Mouse (Mus musculus): ENCODE measurements around the gene Camta1. TPM values are rescaled to one million over a fixed set of nuclear protein-coding genes. Genes with fewer than 3 reads are reported as not detected.

Camta1 gene
- polyA plus RNA-seq, 1 experiment from 2014 or later: 93.9 TPM

- no peak overlapping the region for H3K9ac ChIP-seq (ENCODE audit: low read depth, low read length)
- ATAC-seq (replicated peaks; ENCODE audit: low FRiP score): no peak
- 83% methylated on average over 22 of the region's 22 CpGs for WGBS
Measured at GRCm38 (mm10) chr4:151401685-151402397, 459.8 kb downstream of the Camta1 start.

GRCm38 (mm10) chr4:151396536-151396935, 465.1 kb downstream of the Camta1 start:
- Histone ChIP-seq H3K27ac (ENCODE audit: low read depth, low read length) (no peak overlapping the region), H3K36me3 (ENCODE audit: control insufficient read depth, insufficient read depth, low read length) (no peaks in the 10 kb centered on the region), H3K9me3 (ENCODE audit: control insufficient read depth, low read length) (no peaks in the 10 kb centered on the region), H3K9ac (ENCODE audit: low read depth, low read length) (no peak overlapping the region), H3K4me1 (replicated peaks; ENCODE audit: control insufficient read depth, insufficient read depth, low read length) (no peaks in the 10 kb centered on the region), H3K27me3 (replicated peaks; ENCODE audit: control insufficient read depth, insufficient read depth, low read length) (no peaks in the 10 kb centered on the region), H3K4me2 (no peak overlapping the region), H3K4me3 (ENCODE audit: low read depth, low read length) (no peak overlapping the region)
- WGBS: 80% methylated on average over 7 of the region's 7 CpGs
- ATAC-seq (replicated peaks; ENCODE audit: low FRiP score): no peak
- DNase-seq (ENCODE audit: low spot score): no peak

More at GRCm38 (mm10) chr4:151401685-151402397, 459.8 kb downstream of the Camta1 start:
- no peaks in the 10 kb centered on the region for H3K9me3 ChIP-seq (ENCODE audit: control insufficient read depth, low read length)
- H3K27me3 ChIP-seq (replicated peaks; ENCODE audit: control insufficient read depth, insufficient read depth, low read length): no peaks in the 10 kb centered on the region
- no peaks in the 10 kb centered on the region for H3K36me3 ChIP-seq (ENCODE audit: control insufficient read depth, insufficient read depth, low read length)
- no peaks in the 10 kb centered on the region for H3K4me1 ChIP-seq (replicated peaks; ENCODE audit: control insufficient read depth, insufficient read depth, low read length)
- H3K4me2 ChIP-seq: no peak overlapping the region
- no peak for DNase-seq (ENCODE audit: low spot score)
- no peak overlapping the region for H3K27ac ChIP-seq (ENCODE audit: low read depth, low read length)
- no peak overlapping the region for H3K4me3 ChIP-seq (ENCODE audit: low read depth, low read length)

GRCm38 (mm10) chr4:151389345-151389744, 472.3 kb downstream of the Camta1 start:
- DNase-seq (ENCODE audit: low spot score) (no peak), ATAC-seq (replicated peaks; ENCODE audit: low FRiP score) (no peak)
- H3K4me2 ChIP-seq: no peak overlapping the region
- no peak overlapping the region for H3K27ac ChIP-seq (ENCODE audit: low read depth, low read length)
- H3K4me1 ChIP-seq (replicated peaks; ENCODE audit: control insufficient read depth, insufficient read depth, low read length): 0 out of 2 replicates have a peak, but pooled peaks cover 2% of the 10 kb centered on the region
- no peaks in the 10 kb centered on the region for H3K9me3 ChIP-seq (ENCODE audit: control insufficient read depth, low read length)
- WGBS: 83% methylated on average over 11 of the region's 11 CpGs
- H3K9ac ChIP-seq (ENCODE audit: low read depth, low read length): no peak overlapping the region
- H3K27me3 ChIP-seq (replicated peaks; ENCODE audit: control insufficient read depth, insufficient read depth, low read length): 0 out of 2 replicates have a peak, but pooled peaks cover 5% of the 10 kb centered on the region
- no peak overlapping the region for H3K4me3 ChIP-seq (ENCODE audit: low read depth, low read length)
- no peaks in the 10 kb centered on the region for H3K36me3 ChIP-seq (ENCODE audit: control insufficient read depth, insufficient read depth, low read length)

GRCm38 (mm10) chr4:151386701-151387451, 474.8 kb downstream of the Camta1 start:
- H3K4me1 ChIP-seq (replicated peaks; ENCODE audit: control insufficient read depth, insufficient read depth, low read length): 0 out of 2 replicates have a peak, but pooled peaks cover 2% of the 10 kb centered on the region
- H3K36me3 ChIP-seq (ENCODE audit: control insufficient read depth, insufficient read depth, low read length): no peaks in the 10 kb centered on the region
- ATAC-seq (replicated peaks; ENCODE audit: low FRiP score): no peak
- H3K27me3 ChIP-seq (replicated peaks; ENCODE audit: control insufficient read depth, insufficient read depth, low read length): 0 out of 2 replicates have a peak, but pooled peaks cover 5% of the 10 kb centered on the region
- H3K4me3 ChIP-seq (ENCODE audit: low read depth, low read length): peak overlapping the region; percentile 30
- H3K9me3 ChIP-seq (ENCODE audit: control insufficient read depth, low read length): no peaks in the 10 kb centered on the region
- whole genome bisulfite sequencing: 2% methylated on average over 24 of the region's 24 CpGs
- no peak overlapping the region for H3K27ac ChIP-seq (ENCODE audit: low read depth, low read length)
- H3K4me2 ChIP-seq: peak overlapping the region; percentile 53
- no peak overlapping the region for H3K9ac ChIP-seq (ENCODE audit: low read depth, low read length)
- no peak for DNase-seq (ENCODE audit: low spot score)

GRCm38 (mm10) chr4:151385985-151386700, 475.5 kb downstream of the Camta1 start:
- no peak for ATAC-seq (replicated peaks; ENCODE audit: low FRiP score)
- Histone ChIP-seq H3K4me2 (peak overlapping the region; percentile 53), H3K4me3 (ENCODE audit: low read depth, low read length) (no peak overlapping the region)

GRCm38 (mm10) chr4:151377731-151378130, 483.9 kb downstream of the Camta1 start:
- no peaks in the 10 kb centered on the region for H3K9me3 ChIP-seq (ENCODE audit: control insufficient read depth, low read length)
- H3K27ac ChIP-seq (ENCODE audit: low read depth, low read length): no peak overlapping the region
- ATAC-seq (replicated peaks; ENCODE audit: low FRiP score) (no peak), DNase-seq (ENCODE audit: low spot score) (no peak)
- no peaks in the 10 kb centered on the region for H3K4me1 ChIP-seq (replicated peaks; ENCODE audit: control insufficient read depth, insufficient read depth, low read length)
- H3K27me3 ChIP-seq (replicated peaks; ENCODE audit: control insufficient read depth, insufficient read depth, low read length): no peaks in the 10 kb centered on the region
- H3K9ac ChIP-seq (ENCODE audit: low read depth, low read length): no peak overlapping the region
- WGBS: 35% methylated on average over 1 of the region's 1 CpGs
- H3K4me2 ChIP-seq: no peak overlapping the region
- no peaks in the 10 kb centered on the region for H3K36me3 ChIP-seq (ENCODE audit: control insufficient read depth, insufficient read depth, low read length)
- no peak overlapping the region for H3K4me3 ChIP-seq (ENCODE audit: low read depth, low read length)

More at GRCm38 (mm10) chr4:151385985-151386700, 475.5 kb downstream of the Camta1 start:
- no peak for DNase-seq (ENCODE audit: low spot score)
- Histone ChIP-seq H3K36me3 (ENCODE audit: control insufficient read depth, insufficient read depth, low read length) (no peaks in the 10 kb centered on the region), H3K27me3 (replicated peaks; ENCODE audit: control insufficient read depth, insufficient read depth, low read length) (0 out of 2 replicates have a peak, but pooled peaks cover 5% of the 10 kb centered on the region), H3K27ac (ENCODE audit: low read depth, low read length) (no peak overlapping the region), H3K4me1 (replicated peaks; ENCODE audit: control insufficient read depth, insufficient read depth, low read length) (0 out of 2 replicates have a peak, but pooled peaks cover 2% of the 10 kb centered on the region), H3K9ac (ENCODE audit: low read depth, low read length) (no peak overlapping the region), H3K9me3 (ENCODE audit: control insufficient read depth, low read length) (no peaks in the 10 kb centered on the region)
- 15% methylated on average over 12 of the region's 12 CpGs for WGBS

GRCm38 (mm10) chr4:151376234-151376633, 485.4 kb downstream of the Camta1 start:
- H3K4me3 ChIP-seq (ENCODE audit: low read depth, low read length): no peak overlapping the region
- H3K4me2 ChIP-seq: no peak overlapping the region
- no peak for DNase-seq (ENCODE audit: low spot score)
- no peak overlapping the region for H3K9ac ChIP-seq (ENCODE audit: low read depth, low read length)
- H3K27me3 ChIP-seq (replicated peaks; ENCODE audit: control insufficient read depth, insufficient read depth, low read length): no peaks in the 10 kb centered on the region
- no peak overlapping the region for H3K27ac ChIP-seq (ENCODE audit: low read depth, low read length)
- no peak for ATAC-seq (replicated peaks; ENCODE audit: low FRiP score)
- 84% methylated on average over 26 of the region's 26 CpGs for WGBS
- H3K36me3 ChIP-seq (ENCODE audit: control insufficient read depth, insufficient read depth, low read length): no peaks in the 10 kb centered on the region
- H3K4me1 ChIP-seq (replicated peaks; ENCODE audit: control insufficient read depth, insufficient read depth, low read length): no peaks in the 10 kb centered on the region
- no peaks in the 10 kb centered on the region for H3K9me3 ChIP-seq (ENCODE audit: control insufficient read depth, low read length)

GRCm38 (mm10) chr4:151372855-151373566, 488.7 kb downstream of the Camta1 start:
- 65% methylated on average over 12 of the region's 12 CpGs for WGBS
- no peak overlapping the region for H3K4me3 ChIP-seq (ENCODE audit: low read depth, low read length)
- peak; percentile 55; the same call in 1 of the 2 replicates for ATAC-seq (replicated peaks; ENCODE audit: low FRiP score)

More at GRCm38 (mm10) chr4:151372855-151373566, 488.7 kb downstream of the Camta1 start:
- H3K9ac ChIP-seq (ENCODE audit: low read depth, low read length): no peak overlapping the region
- no peaks in the 10 kb centered on the region for H3K36me3 ChIP-seq (ENCODE audit: control insufficient read depth, insufficient read depth, low read length)
- no peak overlapping the region for H3K4me2 ChIP-seq
- 0 out of 2 replicates have a peak overlapping the region, but pooled peaks have one; percentile 39 for H3K27ac ChIP-seq (ENCODE audit: low read depth, low read length)
- no peak for DNase-seq (ENCODE audit: low spot score)
- no peaks in the 10 kb centered on the region for H3K9me3 ChIP-seq (ENCODE audit: control insufficient read depth, low read length)
- H3K27me3 ChIP-seq (replicated peaks; ENCODE audit: control insufficient read depth, insufficient read depth, low read length): no peaks in the 10 kb centered on the region
- H3K4me1 ChIP-seq (replicated peaks; ENCODE audit: control insufficient read depth, insufficient read depth, low read length): no peaks in the 10 kb centered on the region
